Mouse (Mus musculus): ENCODE data around the gene Them7.

Them7 gene

DNA sequence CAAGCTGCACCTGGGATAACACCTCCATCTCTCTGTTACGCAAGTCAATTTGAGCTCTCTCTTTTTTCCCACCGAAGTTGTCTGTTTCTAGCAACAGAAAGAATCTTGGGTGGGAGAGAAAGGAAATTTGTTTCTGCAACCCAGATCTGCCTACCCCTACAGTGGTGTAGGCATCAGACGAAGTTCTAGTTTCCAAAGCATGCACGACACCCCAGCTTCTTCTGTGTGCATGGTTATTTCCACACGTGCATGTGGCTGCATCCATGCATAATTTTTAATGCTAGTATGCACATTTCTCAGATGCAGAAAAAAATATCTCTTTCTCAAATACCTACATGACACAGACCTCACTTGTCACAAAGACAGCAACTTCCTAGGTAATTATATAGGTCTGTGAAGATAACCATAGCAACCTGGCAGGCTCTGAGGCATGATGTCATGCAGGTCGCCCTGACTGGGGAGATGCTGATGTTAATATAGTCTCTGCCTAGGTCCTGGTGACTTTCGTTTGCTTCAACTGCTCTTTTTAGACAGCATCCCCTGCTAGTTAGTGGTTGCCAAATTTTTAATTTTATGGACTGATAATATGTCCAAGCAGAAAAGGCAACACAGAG, 192.0 kb downstream of the Them7 start:
- DNase-seq (ENCODE audit: low spot score in 2 of 2) = no peak

GRCm38 (mm10) chr2:105416660-105417348, 192.7 kb downstream of the Them7 start:
- DNase-seq (ENCODE audit: low spot score in 2 of 2) = no peak

DNA sequence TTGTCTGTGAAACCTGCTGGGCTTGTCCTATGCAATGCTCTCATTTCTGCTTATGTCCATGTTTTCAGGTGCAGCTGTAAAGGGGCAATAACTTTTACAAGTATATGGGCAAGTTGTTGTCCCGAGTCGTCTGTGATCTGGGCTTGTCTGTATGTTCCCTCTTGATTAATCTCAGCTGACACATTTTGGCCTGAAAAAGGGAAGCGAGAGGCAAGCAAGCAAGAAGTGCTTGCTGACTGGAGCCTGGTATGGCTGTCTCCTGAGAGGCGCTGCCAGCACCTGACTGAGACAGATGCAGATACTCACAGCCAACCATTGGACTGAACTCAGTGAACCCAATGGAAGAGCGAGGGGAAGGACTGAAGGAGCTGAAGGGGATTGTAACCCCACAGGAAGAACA, 193.5 kb downstream of the Them7 start:
- no peak for DNase-seq (ENCODE audit: low spot score in 2 of 2)

DNA sequence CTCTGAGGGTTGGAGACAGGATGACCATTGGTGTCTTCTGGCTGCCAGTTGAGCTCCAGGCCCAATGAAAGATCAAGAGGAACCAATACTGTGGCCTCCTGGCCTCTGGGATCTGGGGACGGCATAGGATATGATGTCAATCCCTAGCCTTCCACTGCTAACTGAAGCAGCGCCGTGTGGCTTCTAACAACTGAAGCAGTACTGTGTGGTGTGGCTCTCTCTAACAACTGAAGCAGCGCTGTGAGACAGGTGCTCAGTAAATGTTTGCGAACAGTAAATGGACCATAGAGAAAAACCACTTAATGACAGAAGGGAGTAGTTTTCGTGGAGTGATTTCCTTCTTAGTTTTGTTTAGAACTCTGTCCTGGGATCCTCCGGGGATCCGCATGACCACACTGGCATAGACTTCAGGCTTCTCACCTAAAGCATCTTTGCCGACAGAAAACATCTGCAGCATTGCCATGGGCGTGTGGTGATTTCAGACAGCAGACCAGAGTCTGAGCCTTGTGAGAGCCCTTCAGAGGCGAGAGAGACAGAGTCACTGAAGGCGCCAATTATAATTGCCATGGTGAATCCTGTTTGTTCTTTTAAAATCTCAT, 194.6 kb downstream of the Them7 start:
- no peak for DNase-seq (ENCODE audit: low spot score in 2 of 2)

- no peak for DNase-seq (ENCODE audit: low spot score in 2 of 2)
Observed at GRCm38 (mm10) chr2:105427447-105427846, 203.3 kb downstream of the Them7 start.

DNA sequence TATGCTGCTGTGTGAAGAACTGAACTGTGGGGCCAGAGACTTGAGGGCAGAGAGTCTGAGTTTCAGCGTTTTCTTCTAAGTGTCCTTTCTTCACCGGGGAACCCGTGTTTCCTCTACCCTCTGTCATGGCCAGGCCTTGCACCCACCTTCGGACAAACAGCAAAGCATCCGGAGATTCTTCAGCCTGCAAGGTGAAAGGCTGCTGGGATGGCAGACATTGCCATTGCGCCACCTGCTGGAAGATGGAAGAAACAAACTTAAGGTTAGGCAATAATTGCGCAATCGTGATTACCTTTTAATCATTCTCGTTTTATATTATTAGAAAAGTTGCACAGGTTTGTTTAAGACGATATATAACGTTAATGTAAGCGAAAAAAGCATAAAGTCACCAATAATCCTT, 203.9 kb downstream of the Them7 start:
- DNase-seq (ENCODE audit: low spot score in 2 of 2) = peak; percentile 37 to 82

DNA sequence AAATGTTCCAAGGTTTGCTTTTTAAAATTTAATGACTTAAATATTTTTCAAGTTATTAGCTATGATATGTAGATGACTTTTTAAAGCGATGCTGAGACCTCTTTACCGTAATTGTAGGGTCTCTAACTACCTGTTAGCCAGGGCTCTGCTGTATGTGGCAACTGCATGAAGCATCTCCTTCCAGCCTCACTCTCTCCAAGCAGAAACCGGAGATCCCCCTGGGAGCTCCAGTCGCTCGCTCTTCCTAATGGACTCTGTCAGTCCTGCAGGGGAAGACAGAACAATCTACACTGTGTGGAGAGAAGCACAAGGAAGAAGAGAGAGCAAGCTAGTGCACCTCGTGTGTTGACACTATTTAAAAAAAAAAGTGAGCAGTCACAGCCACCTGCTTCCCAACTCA, 204.3 kb downstream of the Them7 start:
- no peak for DNase-seq (ENCODE audit: low spot score in 2 of 2)

Data from spleen, postnatal 4 days (tissue).